Mouse (Mus musculus) urinary bladder, adult 2 months (tissue): ENCODE data around the gene Lck. TPM values are rescaled to one million over a fixed set of nuclear protein-coding genes. Genes with fewer than 3 reads are reported as not detected.

Experiments used
- DNase-seq: peaks from one replicate; pipeline ENCODE4 v3.0.0; 2022; ENCODE audit warnings: low spot score
- polyA plus RNA-seq: library from polyadenylated mRNA; depleted of rRNA; stranded (reverse); fragments of >200 nt; gene quantifications from 2 replicates; pipeline ENCODE4 v1.2.3, GENCODE M21; 2012; rRNA removed

Gene Lck
- polyA plus RNA-seq: 2.9 and 3.7 TPM in 2 replicates

DNA sequence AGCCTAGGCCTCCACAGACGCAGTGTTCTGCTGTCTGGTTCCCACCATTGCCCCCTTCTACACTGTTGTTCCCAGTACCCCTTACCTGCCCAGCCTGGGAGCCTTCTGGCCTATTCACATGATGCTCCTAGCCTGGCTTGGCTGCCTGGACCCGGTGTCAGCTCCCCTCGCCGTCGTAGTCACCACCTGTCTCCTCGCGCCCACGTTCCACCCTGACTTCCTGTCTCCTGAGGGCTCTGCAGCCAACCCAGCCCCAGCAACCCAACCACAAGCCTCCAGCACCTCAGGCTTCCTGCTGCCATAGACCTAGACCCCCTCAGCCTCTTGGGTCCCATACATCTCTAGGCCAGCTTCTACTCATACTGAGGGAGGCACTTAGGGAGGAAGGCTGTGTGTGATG is at the start of gene Lck:
TSS of gene Lck (minus strand) at position 212 of the 400 bp plus-strand sequence.
- no peak for DNase-seq

DNA sequence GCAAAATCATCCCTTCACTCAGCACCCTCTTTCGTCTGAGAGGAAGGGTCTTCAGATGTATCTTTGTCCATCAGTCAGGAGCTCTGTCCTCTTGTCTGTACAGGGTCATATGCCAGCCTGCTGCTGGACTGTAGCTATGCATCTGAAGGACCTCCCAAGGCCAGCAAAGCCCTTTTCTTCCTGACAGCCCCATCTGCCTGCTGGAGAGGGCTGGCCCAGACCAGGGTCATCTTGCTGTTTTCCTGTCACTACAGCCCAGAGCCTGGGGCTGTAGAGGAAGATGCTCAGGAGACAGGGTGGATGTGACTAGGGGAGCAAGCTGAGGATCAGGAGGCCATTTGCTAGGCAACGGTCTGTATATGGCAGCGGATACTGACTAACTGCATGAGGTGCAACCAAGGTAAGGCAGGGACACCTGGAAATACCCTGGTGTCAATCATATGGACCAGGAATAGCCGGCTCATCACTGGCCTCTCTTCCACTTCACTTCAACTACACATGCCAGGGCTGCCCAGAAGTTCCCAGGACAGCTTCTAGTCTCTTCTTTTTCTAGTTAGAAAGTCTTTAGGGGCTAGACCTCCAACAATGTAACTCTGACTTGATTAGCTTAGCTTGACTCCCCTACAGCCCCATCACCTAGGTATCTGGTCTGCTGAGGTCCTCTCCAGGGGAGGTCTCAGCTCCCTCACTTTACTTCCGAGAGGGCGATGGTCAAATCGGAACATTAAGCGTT is 49.5 kb upstream of the Lck start:
- no peak for DNase-seq

- no peak for DNase-seq
Measured at GRCm38 (mm10) chr4:129622120-129622802, 48.8 kb upstream of the Lck start.

- DNase-seq: no peak
Measured at GRCm38 (mm10) chr4:129621283-129621841, 47.9 kb upstream of the Lck start.

- no peak for DNase-seq
Measured at GRCm38 (mm10) chr4:129620419-129621282, 47.2 kb upstream of the Lck start.

DNA sequence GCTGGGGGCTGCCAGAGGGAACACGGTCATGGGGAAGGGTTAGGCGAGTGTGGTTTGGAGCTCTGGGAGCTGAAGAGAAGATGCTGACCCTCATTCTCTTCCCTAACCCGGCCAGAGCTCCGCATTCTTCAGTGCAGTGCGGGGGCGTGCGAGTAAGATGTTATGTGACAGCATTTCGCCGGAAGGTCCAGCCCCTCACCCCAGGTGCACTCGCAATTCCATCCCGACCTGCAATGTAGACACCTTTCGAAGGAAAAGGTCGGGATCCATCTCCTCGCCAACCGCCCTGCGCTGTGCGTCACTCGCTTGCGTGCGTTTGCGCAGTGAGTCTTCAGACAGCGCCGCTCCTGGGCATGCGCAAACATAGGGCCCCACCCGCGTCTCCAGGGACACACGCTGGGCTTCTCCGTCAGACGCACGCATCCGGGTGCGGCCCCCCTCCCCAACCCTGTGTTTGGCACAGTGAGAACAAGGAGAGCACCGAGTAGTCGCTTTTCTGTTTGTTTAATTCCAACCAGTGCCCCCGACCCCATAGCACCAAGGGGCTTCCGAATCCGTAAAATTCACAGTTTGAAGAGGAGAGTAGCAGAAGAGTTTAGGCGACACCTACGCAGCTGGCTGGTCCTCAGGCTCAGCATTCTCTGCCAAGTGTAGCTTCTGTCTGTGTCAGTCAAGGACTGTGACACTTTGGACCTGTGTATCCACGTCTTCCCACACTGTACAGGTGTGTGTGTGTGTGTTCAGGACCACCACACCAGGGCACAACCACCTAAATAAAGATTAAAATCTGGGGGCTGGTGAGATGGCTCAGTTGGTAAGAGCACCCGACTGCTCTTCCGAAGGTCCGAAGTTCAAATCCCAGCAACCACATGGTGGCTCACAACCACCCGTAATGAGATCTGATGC is 45.6 kb upstream of the Lck start, which contains the start of gene Iqcc:
TSS of gene Iqcc (minus strand) at position 314 of the 906 bp plus-strand sequence.
- peak; percentile 86 for DNase-seq

GRCm38 (mm10) chr4:129618031-129618430 is 44.6 kb upstream of the Lck start:
- no peak for DNase-seq

- DNase-seq: no peak
Measured at GRCm38 (mm10) chr4:129617121-129617641, 43.7 kb upstream of the Lck start.

DNA sequence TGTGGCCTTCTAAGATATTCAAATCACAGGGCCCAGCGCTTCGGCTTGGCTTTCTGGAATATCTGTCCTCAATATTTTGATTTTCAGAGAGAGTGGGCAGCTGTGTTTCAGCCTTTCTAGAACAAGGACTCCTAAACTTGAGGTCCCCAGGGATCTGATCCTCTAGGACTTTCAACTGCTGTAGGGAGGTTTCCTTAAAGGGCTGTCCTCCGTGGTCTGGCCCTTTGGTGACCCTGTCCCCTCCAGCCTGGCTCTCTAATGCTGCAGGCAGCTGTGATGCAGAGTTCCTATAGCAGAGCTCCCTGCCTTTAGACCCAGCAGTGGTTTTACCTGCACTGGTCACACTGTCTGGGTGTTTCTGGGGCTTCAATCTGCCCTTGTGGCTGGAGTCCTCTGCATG is 43.2 kb upstream of the Lck start:
- DNase-seq: no peak

- no peak for DNase-seq
Measured at GRCm38 (mm10) chr4:129615801-129616290, 42.4 kb upstream of the Lck start.

GRCm38 (mm10) chr4:129614093-129614492 is 40.7 kb upstream of the Lck start, which contains the start of gene Dcdc2b:
Gene Dcdc2b (minus strand): TSS chr4:129614257.
- DNase-seq: no peak

- no peak for DNase-seq
Measured at GRCm38 (mm10) chr4:129610472-129610871, 37.0 kb upstream of the Lck start.

GRCm38 (mm10) chr4:129610026-129610425 is 36.6 kb upstream of the Lck start:
- DNase-seq: no peak

GRCm38 (mm10) chr4:129609139-129609631 is 35.7 kb upstream of the Lck start:
- DNase-seq: no peak

DNA sequence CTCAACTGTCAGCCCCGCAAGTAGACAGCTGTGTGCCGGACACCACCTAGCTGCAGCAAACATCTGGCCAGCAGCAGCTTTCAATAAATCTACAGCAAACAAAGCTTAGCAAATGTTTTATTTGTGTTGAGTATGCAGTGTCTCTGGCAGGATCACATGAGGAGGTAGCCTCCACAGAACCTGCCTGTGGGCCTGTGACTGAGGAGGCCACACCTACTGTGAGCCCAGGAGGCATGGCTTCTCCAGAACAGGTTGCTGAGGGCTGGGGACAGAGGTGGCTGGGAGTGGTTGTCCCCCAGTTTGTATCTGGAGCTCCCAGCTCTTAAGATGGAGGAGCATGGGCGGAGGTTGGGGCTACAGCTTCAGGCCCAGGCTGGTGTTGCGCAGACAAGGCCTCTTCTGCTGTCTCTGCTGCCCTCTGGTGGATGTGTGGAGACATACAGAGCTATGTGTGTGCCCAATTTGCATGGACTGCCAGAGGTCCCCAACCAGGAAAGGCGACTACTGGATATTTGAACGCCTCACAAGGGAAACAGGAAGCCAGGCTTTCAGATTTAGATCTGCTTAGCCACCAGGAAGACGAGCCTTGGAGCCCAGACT is 35.1 kb upstream of the Lck start:
- no peak for DNase-seq

- peak; percentile 72 for DNase-seq
Measured at GRCm38 (mm10) chr4:129600233-129601158, 27.1 kb upstream of the Lck start, which contains the start of the genes Eif3i and Tmem234. Gene Eif3i (minus strand): TSS chr4:129600648. Gene Tmem234 (plus strand): TSS chr4:129600668.

GRCm38 (mm10) chr4:129588865-129589264 is 15.4 kb upstream of the Lck start:
- DNase-seq: no peak

DNA sequence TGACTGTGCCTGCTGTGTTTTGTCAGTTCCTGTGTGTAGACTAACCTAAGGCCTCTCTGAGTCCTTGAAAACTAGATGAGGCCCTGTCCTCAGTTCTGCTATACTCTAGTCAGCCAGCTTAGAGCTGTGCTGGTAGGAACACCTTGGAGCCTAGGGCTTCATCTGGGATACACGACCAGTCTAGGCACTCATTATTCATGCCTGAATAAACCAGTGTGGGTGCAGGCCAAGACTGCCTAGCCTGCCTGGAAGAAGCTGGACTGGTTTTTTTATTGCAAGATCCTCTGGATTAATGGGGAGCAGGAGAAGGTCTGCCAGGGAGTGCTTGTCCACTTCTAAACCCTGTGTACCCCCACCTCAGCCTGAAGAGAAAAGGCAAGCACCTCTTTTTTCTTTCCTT is 13.5 kb upstream of the Lck start:
- no peak for DNase-seq
